Mouse (Mus musculus) heart, embryonic 12.5 days (tissue): ENCODE data around the gene Ms4a6b. TPM values are rescaled to one million over a fixed set of nuclear protein-coding genes. Genes with fewer than 3 reads are reported as not detected.
"Not testable (repeated sequence)": the region's sequence is repeated elsewhere in the genome, so short reads cannot be mapped to it uniquely, and the experiment has no call there.

Experiments used
- ATAC-seq: fragments of 200-750 bp; cut with Nextera tagmentation; 2 replicates; pipeline ENCODE4 v1.8.0; 2017; ENCODE audit warnings: moderate TSS enrichment, moderate library complexity; ENCODE audit not compliant: insufficient number of reproducible peaks, low FRiP score
- H3K27ac ChIP-seq: fragments of 300-500 bp; sonication (generic); 2 replicates; pipeline ENCODE4 v1.5.1; 2016; ENCODE audit warnings: mild to moderate bottlenecking, moderate library complexity; ENCODE audit not compliant: poor library complexity, severe bottlenecking
- H3K27me3 ChIP-seq: fragments of 300-500 bp; sonication (generic); replicated peaks from 2 replicates; pipeline ENCODE4 v1.6.1; 2016; ENCODE audit warnings: mild to moderate bottlenecking, moderate library complexity
- H3K36me3 ChIP-seq: fragments of 300-500 bp; sonication (generic); 2 replicates; pipeline ENCODE4 v1.6.1; 2016; ENCODE audit warnings: mild to moderate bottlenecking, moderate library complexity
- H3K4me1 ChIP-seq: fragments of 300-500 bp; sonication (generic); replicated peaks from 2 replicates; pipeline ENCODE4 v1.6.1; 2016; ENCODE audit warnings: mild to moderate bottlenecking
- H3K4me2 ChIP-seq: fragments of 300-500 bp; sonication (generic); 2 replicates; pipeline ENCODE4 v1.6.1; 2016; ENCODE audit warnings: mild to moderate bottlenecking, moderate library complexity
- H3K4me3 ChIP-seq: fragments of 300-500 bp; sonication (generic); 2 replicates; pipeline ENCODE4 v1.5.1; 2016; ENCODE audit warnings: mild to moderate bottlenecking
- H3K9ac ChIP-seq: fragments of 300-500 bp; sonication (generic); 2 replicates; pipeline ENCODE4 v1.6.1; 2016; ENCODE audit warnings: mild to moderate bottlenecking, moderate library complexity
- H3K9me3 ChIP-seq: fragments of 300-500 bp; sonication (generic); replicated peaks from 2 replicates; pipeline ENCODE4 v1.6.1; 2016; ENCODE audit warnings: mild to moderate bottlenecking, moderate library complexity
- WGBS: fragments of 180-500 bp; shearing (Covaris S2); methylation state at CpG from one replicate; pipeline ENCODE4 v1.1.7; 2016; 5-methylcytosine and 5-hydroxymethylcytosine counted together
- polyA plus RNA-seq: library from polyadenylated mRNA; unstranded; fragments of >200 nt; fragmentation: Nextera tagmentation; extraction: Ambion mirVana; gene quantifications from 2 replicates; pipeline ENCODE4 v1.2.1, GENCODE M21; 2016

The Ms4a6b gene
- polyA plus RNA-seq, 1 experiment from 2014 or later = 1.4 TPM

GRCm38 (mm10) chr19:11494519-11494918 lies 21.8 kb upstream of the Ms4a6b start:
- Histone ChIP-seq H3K27me3 (no peaks in the 10 kb centered on the region), H3K4me3 (no peak overlapping the region), H3K4me1 (no peaks in the 10 kb centered on the region), H3K4me2 (no peak overlapping the region), H3K9me3 (no peaks in the 10 kb centered on the region), H3K36me3 (no peaks in the 10 kb centered on the region), H3K27ac (no peak overlapping the region), H3K9ac (no peak overlapping the region)
- ATAC-seq = no peak
- 74% methylated on average over 3 of the region's 3 CpGs for WGBS

- Histone ChIP-seq H3K36me3 (no peaks in the 10 kb centered on the region), H3K4me2 (no peak overlapping the region), H3K9me3 (no peaks in the 10 kb centered on the region), H3K27me3 (no peaks in the 10 kb centered on the region), H3K4me1 (no peaks in the 10 kb centered on the region), H3K9ac (no peak overlapping the region), H3K27ac (no peak overlapping the region), H3K4me3 (no peak overlapping the region)
- 72% methylated on average over 6 of the region's 6 CpGs for WGBS
- ATAC-seq = no peak
Measured at GRCm38 (mm10) chr19:11496361-11496760, 20.0 kb upstream of the Ms4a6b start.

GRCm38 (mm10) chr19:11497300-11497699 lies 19.0 kb upstream of the Ms4a6b start:
- H3K36me3 ChIP-seq, H3K4me1 ChIP-seq, H3K27ac ChIP-seq, H3K9ac ChIP-seq, ATAC-seq, H3K27me3 ChIP-seq, H3K4me3 ChIP-seq, H3K9me3 ChIP-seq, H3K4me2 ChIP-seq: not testable (repeated sequence)
- WGBS = 70% methylated on average over 1 of the region's 1 CpGs

- Histone ChIP-seq H3K9ac (no peak overlapping the region), H3K4me2 (no peak overlapping the region), H3K4me3 (no peak overlapping the region), H3K4me1 (no peaks in the 10 kb centered on the region), H3K36me3 (no peaks in the 10 kb centered on the region), H3K27me3 (no peaks in the 10 kb centered on the region), H3K27ac (no peak overlapping the region), H3K9me3 (no peaks in the 10 kb centered on the region)
- 56% methylated on average over 1 of the region's 1 CpGs for WGBS
- no peak for ATAC-seq
Measured at GRCm38 (mm10) chr19:11500796-11501195, 15.5 kb upstream of the Ms4a6b start.

- Histone ChIP-seq H3K4me3 (no peak overlapping the region), H3K4me2 (no peak overlapping the region), H3K4me1 (no peaks in the 10 kb centered on the region), H3K27me3 (no peaks in the 10 kb centered on the region), H3K36me3 (no peaks in the 10 kb centered on the region), H3K27ac (no peak overlapping the region), H3K9me3 (no peaks in the 10 kb centered on the region), H3K9ac (no peak overlapping the region)
- WGBS = 81% methylated on average over 4 of the region's 4 CpGs
- ATAC-seq = no peak
Measured at GRCm38 (mm10) chr19:11501326-11501725, 15.0 kb upstream of the Ms4a6b start.

- Histone ChIP-seq H3K4me2 (no peak overlapping the region), H3K27me3 (no peaks in the 10 kb centered on the region), H3K27ac (no peak overlapping the region), H3K4me1 (no peaks in the 10 kb centered on the region), H3K9ac (no peak overlapping the region), H3K36me3 (no peaks in the 10 kb centered on the region), H3K4me3 (no peak overlapping the region), H3K9me3 (no peaks in the 10 kb centered on the region)
- no peak for ATAC-seq
- WGBS = 72% methylated on average over 1 of the region's 1 CpGs
Measured at GRCm38 (mm10) chr19:11504857-11505256, 11.5 kb upstream of the Ms4a6b start.

- no peak overlapping the region for H3K4me2 ChIP-seq
- no peaks in the 10 kb centered on the region for H3K4me1 ChIP-seq
- H3K36me3 ChIP-seq = no peaks in the 10 kb centered on the region
- H3K9ac ChIP-seq = no peak overlapping the region
- no peak overlapping the region for H3K4me3 ChIP-seq
- no peaks in the 10 kb centered on the region for H3K27me3 ChIP-seq
- H3K27ac ChIP-seq = no peak overlapping the region
- no peak for ATAC-seq
- 46% methylated on average over 1 of the region's 1 CpGs for WGBS
- H3K9me3 ChIP-seq = no peaks in the 10 kb centered on the region
Measured at GRCm38 (mm10) chr19:11513458-11513857, 2.9 kb upstream of the Ms4a6b start.

GRCm38 (mm10) chr19:11516845-11517244 lies 533 bp downstream of the Ms4a6b start:
- WGBS = 58% methylated on average over 4 of the region's 4 CpGs
- no peak for ATAC-seq
- Histone ChIP-seq H3K9me3 (no peaks in the 10 kb centered on the region), H3K4me3 (no peak overlapping the region), H3K4me1 (no peaks in the 10 kb centered on the region), H3K27me3 (no peaks in the 10 kb centered on the region), H3K9ac (no peak overlapping the region), H3K4me2 (no peak overlapping the region), H3K36me3 (no peaks in the 10 kb centered on the region), H3K27ac (no peak overlapping the region)

GRCm38 (mm10) chr19:11517373-11517772 lies 1.1 kb downstream of the Ms4a6b start:
- H3K36me3 ChIP-seq, ATAC-seq, H3K4me2 ChIP-seq, H3K4me1 ChIP-seq, H3K9ac ChIP-seq, H3K27ac ChIP-seq, H3K4me3 ChIP-seq, H3K27me3 ChIP-seq, H3K9me3 ChIP-seq: not testable (repeated sequence)
- WGBS = 32% methylated on average over 1 of the region's 1 CpGs

GRCm38 (mm10) chr19:11518356-11518755 lies 2.0 kb downstream of the Ms4a6b start:
- WGBS = 61% methylated on average over 2 of the region's 2 CpGs
- H3K9ac ChIP-seq, H3K4me2 ChIP-seq, H3K9me3 ChIP-seq, H3K36me3 ChIP-seq, ATAC-seq, H3K27ac ChIP-seq, H3K4me1 ChIP-seq, H3K4me3 ChIP-seq, H3K27me3 ChIP-seq: not testable (repeated sequence)

- no peak overlapping the region for H3K27ac ChIP-seq
- 79% methylated on average over 3 of the region's 3 CpGs for whole genome bisulfite sequencing
- no peak for ATAC-seq
Measured at GRCm38 (mm10) chr19:11520146-11520545, 3.8 kb downstream of the Ms4a6b start.

GRCm38 (mm10) chr19:11533421-11533820 lies 17.1 kb downstream of the Ms4a6b start:
- H3K4me3 ChIP-seq = no peak overlapping the region
- no peaks in the 10 kb centered on the region for H3K9me3 ChIP-seq
- ATAC-seq = no peak
- H3K27ac ChIP-seq = no peak overlapping the region
- H3K4me2 ChIP-seq = no peak overlapping the region
- H3K36me3 ChIP-seq = no peaks in the 10 kb centered on the region
- H3K9ac ChIP-seq = no peak overlapping the region
- H3K4me1 ChIP-seq = 0 out of 2 replicates have a peak, but pooled peaks cover 2% of the 10 kb centered on the region
- H3K27me3 ChIP-seq = no peaks in the 10 kb centered on the region
- 79% methylated on average over 1 of the region's 1 CpGs for WGBS

More at GRCm38 (mm10) chr19:11520146-11520545, 3.8 kb downstream of the Ms4a6b start:
- Histone ChIP-seq H3K36me3 (no peaks in the 10 kb centered on the region), H3K27me3 (no peaks in the 10 kb centered on the region), H3K9ac (no peak overlapping the region), H3K4me1 (no peaks in the 10 kb centered on the region), H3K4me3 (no peak overlapping the region), H3K4me2 (no peak overlapping the region), H3K9me3 (no peaks in the 10 kb centered on the region)
